Mouse (Mus musculus) MN1 (cell line): ENCODE measurements at regions not wholly inside any gene's neighbourhood (a gene's known extent, or its start where the extent isn't known, plus 50 kb on each side); places are given as distances from the start of the nearest gene placed in this dataset.
"Not testable (repeated sequence)": the region's sequence is repeated elsewhere in the genome, so short reads cannot be mapped to it uniquely, and the experiment has no call there.

Experiments used
- DNase-seq: peaks from one replicate; pipeline ENCODE4 v3.0.0-alpha.2; 2016; ENCODE audit warnings: low spot score

GRCm38 (mm10) chr12:49084505-49084904 lies 298.0 kb upstream of the Foxg1 start:
- DNase-seq, result no peak

GRCm38 (mm10) chr12:49086076-49086475 lies 296.4 kb upstream of the Foxg1 start:
- DNase-seq, result no peak

GRCm38 (mm10) chr12:49090177-49090576 lies 292.3 kb upstream of the Foxg1 start:
- DNase-seq, result no peak

GRCm38 (mm10) chr12:49105931-49106330 lies 276.5 kb upstream of the Foxg1 start:
- no peak for DNase-seq

GRCm38 (mm10) chr12:49106399-49107382 lies 275.8 kb upstream of the Foxg1 start:
- no peak for DNase-seq

- no peak for DNase-seq
Measured at GRCm38 (mm10) chr12:49107415-49108148, 274.9 kb upstream of the Foxg1 start.

GRCm38 (mm10) chr12:49131093-49131492 lies 251.4 kb upstream of the Foxg1 start:
- not testable (repeated sequence) for DNase-seq

GRCm38 (mm10) chr12:49170097-49170496 lies 212.4 kb upstream of the Foxg1 start:
- no peak for DNase-seq

- peak; percentile 25 for DNase-seq
Measured at GRCm38 (mm10) chr12:49171014-49171677, 211.3 kb upstream of the Foxg1 start.

GRCm38 (mm10) chr12:49191348-49191747 lies 191.1 kb upstream of the Foxg1 start:
- no peak for DNase-seq

- no peak for DNase-seq
Measured at GRCm38 (mm10) chr12:49233524-49234306, 148.7 kb upstream of the Foxg1 start.
